Mouse (Mus musculus) G1E (cell line): ENCODE data around the gene Mgat4c. TPM values are rescaled to one million over a fixed set of nuclear protein-coding genes. Genes with fewer than 3 reads are reported as not detected.

ENCODE experiments used
- ATAC-seq: 2 replicates; pipeline ENCODE4 v1.8.0; 2016; ENCODE audit warnings: mild to moderate bottlenecking; ENCODE audit not compliant: insufficient number of reproducible peaks, poor library complexity, low FRiP score, severe bottlenecking; ENCODE audit errors: extremely low read depth
- DNase-seq: peaks from one replicate; pipeline ENCODE4 v3.0.0; 2012; ENCODE audit warnings: low spot score
- H3K27me3 ChIP-seq: 2 replicates; pipeline ENCODE4 v1.6.1; 2012; ENCODE audit warnings: mild to moderate bottlenecking, low read length, inconsistent platforms; ENCODE audit not compliant: insufficient read depth
- H3K36me3 ChIP-seq: replicated peaks from 2 replicates; pipeline ENCODE3; 2012; ENCODE audit warnings: mild to moderate bottlenecking, inconsistent platforms
- H3K4me1 ChIP-seq: 2 replicates; pipeline ENCODE4 v1.6.1; 2012; ENCODE audit warnings: low read depth, low read length, inconsistent platforms, mixed read lengths; ENCODE audit not compliant: insufficient read depth
- H3K4me3 ChIP-seq: 2 replicates; pipeline ENCODE4 v1.5.1; 2012; ENCODE audit warnings: low read depth, mild to moderate bottlenecking, inconsistent platforms, low read length, moderate library complexity, mixed read lengths
- H3K9me3 ChIP-seq: replicated peaks from 2 replicates; pipeline ENCODE4 v1.6.1; 2012; ENCODE audit warnings: inconsistent platforms
- CTCF ChIP-seq: IDR thresholded peaks from 2 replicates; pipeline ENCODE4 v1.5.1; 2012; ENCODE audit warnings: low read depth, low read length, inconsistent platforms, mixed read lengths
- GATA1 ChIP-seq: IDR thresholded peaks from 2 replicates; pipeline ENCODE4 v1.6.1; 2012; ENCODE audit warnings: borderline replicate concordance, low read length, inconsistent platforms, mixed read lengths
- GATA2 ChIP-seq: IDR thresholded peaks from 2 replicates; pipeline ENCODE4 v1.6.1; 2012; ENCODE audit warnings: low read depth, low read length, inconsistent platforms, borderline replicate concordance
- POLR2AphosphoS5 ChIP-seq: IDR thresholded peaks from 2 replicates; pipeline ENCODE4 v1.6.1; 2012; ENCODE audit warnings: low read depth, low read length, inconsistent platforms; ENCODE audit not compliant: insufficient replicate concordance
- TAL1 ChIP-seq: conservative IDR thresholded peaks from 2 replicates; pipeline ENCODE4 v1.6.1; 2012; ENCODE audit warnings: low read depth, low read length, inconsistent platforms, mixed read lengths
- polyA plus RNA-seq: library from polyadenylated mRNA; stranded (reverse); fragments of >175 nt; gene quantifications from 2 replicates; pipeline ENCODE4 v1.2.3, GENCODE M21; 2012
- total RNA-seq, 2 experiments: library from RNA; stranded (forward) in 1 of 2; stranded (reverse) in 1 of 2; fragments of 200-1000 nt in 1 of 2; fragments of >200 nt in 1 of 2; fragmentation: Nextera tagmentation in 1 of 2; gene quantifications; 2 replicates each; pipeline ENCODE4 v1.2.3; 2014 to 2017

Gene Mgat4c
- total and polyA plus RNA-seq, 3 experiments = 0.27 TPM; not detected in 2

- TF ChIP-seq GATA1 = no peak
- Histone ChIP-seq H3K9me3 (peaks cover 2% of the 10 kb centered on the region; the same call in 1 of the 2 replicates), H3K4me1 (no peaks in the 10 kb centered on the region), H3K36me3 (no peaks in the 10 kb centered on the region), H3K4me3 (no peak overlapping the region), H3K27me3 (no peaks in the 10 kb centered on the region)
- no peak for DNase-seq
- no peak for ATAC-seq
Measured at GRCm38 (mm10) chr10:101889866-101890265, 208.6 kb downstream of the Mgat4c start.

DNA sequence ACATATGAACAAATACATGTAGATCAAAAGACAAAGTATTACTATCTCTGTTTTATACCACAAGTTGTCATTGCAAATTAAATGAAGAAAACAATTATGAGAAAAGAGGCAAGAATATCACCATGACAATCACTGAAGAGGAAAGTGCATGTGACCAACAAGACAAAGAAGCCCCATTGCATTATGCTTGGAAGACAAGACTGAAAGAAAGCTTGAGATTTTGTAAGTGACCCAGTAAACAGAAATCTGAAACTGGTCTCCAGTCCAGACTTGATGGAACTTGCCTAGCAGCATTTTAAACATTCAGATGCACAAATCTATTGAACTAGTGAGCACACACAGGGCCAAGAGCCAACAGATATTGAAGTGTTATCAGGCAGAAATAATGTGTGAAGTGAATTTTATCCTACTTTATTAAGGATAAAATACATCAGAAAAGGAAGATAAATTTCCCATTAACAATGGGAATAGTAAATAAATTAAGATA, 236.1 kb downstream of the Mgat4c start:
- H3K4me3 ChIP-seq = no peak overlapping the region
- H3K9me3 ChIP-seq = no peaks in the 10 kb centered on the region
- H3K4me1 ChIP-seq = no peaks in the 10 kb centered on the region
- TF ChIP-seq CTCF (no peak), GATA1 (no peak), GATA2 (no peak), TAL1 (no peak), POLR2AphosphoS5 (no peak)
- no peaks in the 10 kb centered on the region for H3K27me3 ChIP-seq
- no peaks in the 10 kb centered on the region for H3K36me3 ChIP-seq
- no peak for ATAC-seq
- DNase-seq = no peak

GRCm38 (mm10) chr10:101997612-101998011, 316.3 kb downstream of the Mgat4c start:
- Histone ChIP-seq H3K27me3 (no peaks in the 10 kb centered on the region), H3K4me3 (no peak overlapping the region), H3K4me1 (no peaks in the 10 kb centered on the region), H3K36me3 (no peaks in the 10 kb centered on the region), H3K9me3 (no peaks in the 10 kb centered on the region)
- no peak for TF ChIP-seq GATA1
- TF ChIP-seq GATA2 = no peak
- no peak for TF ChIP-seq POLR2AphosphoS5
- TF ChIP-seq TAL1 = no peak
- TF ChIP-seq CTCF = no peak
- ATAC-seq (no peak), DNase-seq (no peak)

GRCm38 (mm10) chr10:102042513-102042912, 361.2 kb downstream of the Mgat4c start:
- Histone ChIP-seq H3K27me3 (no peaks in the 10 kb centered on the region), H3K4me1 (no peaks in the 10 kb centered on the region), H3K36me3 (no peaks in the 10 kb centered on the region), H3K4me3 (no peak overlapping the region), H3K9me3 (no peaks in the 10 kb centered on the region)
- no peak for DNase-seq
- TF ChIP-seq GATA1 = no peak
- no peak for TF ChIP-seq POLR2AphosphoS5
- no peak for TF ChIP-seq GATA2
- TF ChIP-seq CTCF = no peak
- no peak for TF ChIP-seq TAL1
- no peak for ATAC-seq

- TF ChIP-seq TAL1 (no peak), GATA1 (no peak), GATA2 (no peak), CTCF (no peak), POLR2AphosphoS5 (no peak)
- no peaks in the 10 kb centered on the region for H3K27me3 ChIP-seq
- H3K4me3 ChIP-seq = no peak overlapping the region
- H3K36me3 ChIP-seq = no peaks in the 10 kb centered on the region
- H3K9me3 ChIP-seq = no peaks in the 10 kb centered on the region
- DNase-seq (no peak), ATAC-seq (no peak)
- H3K4me1 ChIP-seq = no peaks in the 10 kb centered on the region
Measured at GRCm38 (mm10) chr10:102056218-102056617, 374.9 kb downstream of the Mgat4c start.

DNA sequence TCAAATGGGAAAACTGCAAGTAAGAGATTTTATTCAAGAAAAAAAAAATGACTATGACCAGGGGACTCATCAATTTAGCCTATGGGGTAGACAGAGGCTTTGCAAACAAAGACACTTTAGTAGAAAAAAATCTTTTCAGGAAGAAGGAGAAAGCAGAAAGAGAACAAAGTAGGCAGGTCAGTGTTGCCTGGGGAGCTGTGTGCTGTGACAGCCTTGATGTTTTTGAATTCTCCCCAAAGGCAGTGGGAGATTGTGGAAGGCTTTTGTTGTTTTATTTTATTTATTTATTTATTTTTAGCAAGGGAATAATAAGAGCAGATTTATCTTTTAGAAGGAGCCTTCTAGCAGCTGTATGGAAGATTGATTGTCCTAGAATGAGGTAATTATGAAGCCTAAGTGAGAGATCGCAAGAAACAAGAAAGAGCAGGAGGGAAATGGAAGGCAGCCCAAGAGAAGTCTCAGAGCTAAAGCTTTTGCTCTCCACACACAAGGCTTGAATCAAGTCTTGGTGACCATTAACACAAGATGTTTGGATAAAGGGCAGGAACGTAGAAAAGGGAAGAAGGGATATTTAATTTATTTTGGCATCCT, 375.8 kb downstream of the Mgat4c start:
- TF ChIP-seq CTCF = no peak
- no peak for TF ChIP-seq TAL1
- Histone ChIP-seq H3K27me3 (no peaks in the 10 kb centered on the region), H3K9me3 (no peaks in the 10 kb centered on the region), H3K4me3 (no peak overlapping the region), H3K36me3 (no peaks in the 10 kb centered on the region), H3K4me1 (no peaks in the 10 kb centered on the region)
- ATAC-seq (no peak), DNase-seq (no peak)
